Mouse (Mus musculus) small intestine, adult 2 months (tissue): ENCODE measurements around the gene Dok5.

Source experiments
- CTCF ChIP-seq: fragments of 200-500 bp; IDR thresholded peaks from 2 replicates; pipeline ENCODE4 v1.5.1; 2012; ENCODE audit warnings: low read depth, mild to moderate bottlenecking, control low read depth, inconsistent platforms, low read length, moderate library complexity, mixed read lengths; ENCODE audit not compliant: insufficient replicate concordance, insufficient read length; ENCODE audit errors: extremely low read depth
- POLR2A ChIP-seq: fragments of 200-500 bp; IDR thresholded peaks from 2 replicates; pipeline ENCODE4 v1.6.1; 2012; ENCODE audit warnings: low read depth, mild to moderate bottlenecking, control low read depth, inconsistent platforms, low read length, moderate library complexity

DNA sequence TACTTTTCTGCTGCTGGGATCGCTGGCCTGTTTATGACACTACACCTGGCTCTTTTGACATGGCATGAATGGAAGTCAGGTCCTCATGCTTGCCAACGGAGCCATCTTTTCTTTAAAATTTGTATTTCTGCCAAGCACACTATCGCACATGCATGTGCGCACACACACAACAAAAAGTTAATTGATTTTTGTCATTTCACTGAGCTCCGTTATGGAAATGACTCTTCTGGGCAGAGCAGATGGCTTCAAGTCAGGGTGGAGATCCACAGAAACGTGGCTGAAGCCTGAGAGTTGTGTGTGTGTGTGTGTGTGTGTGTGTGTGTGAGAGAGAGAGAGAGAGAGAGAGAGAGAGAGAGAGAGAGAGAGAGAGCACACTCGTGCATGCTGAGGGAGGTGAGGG, 25.1 kb downstream of the Dok5 start:
- TF ChIP-seq CTCF, result no peak
- TF ChIP-seq POLR2A, result no peak
